Comparison of ENCODE assay signal across 8 mouse cellular contexts in the genomic region with DNA sequence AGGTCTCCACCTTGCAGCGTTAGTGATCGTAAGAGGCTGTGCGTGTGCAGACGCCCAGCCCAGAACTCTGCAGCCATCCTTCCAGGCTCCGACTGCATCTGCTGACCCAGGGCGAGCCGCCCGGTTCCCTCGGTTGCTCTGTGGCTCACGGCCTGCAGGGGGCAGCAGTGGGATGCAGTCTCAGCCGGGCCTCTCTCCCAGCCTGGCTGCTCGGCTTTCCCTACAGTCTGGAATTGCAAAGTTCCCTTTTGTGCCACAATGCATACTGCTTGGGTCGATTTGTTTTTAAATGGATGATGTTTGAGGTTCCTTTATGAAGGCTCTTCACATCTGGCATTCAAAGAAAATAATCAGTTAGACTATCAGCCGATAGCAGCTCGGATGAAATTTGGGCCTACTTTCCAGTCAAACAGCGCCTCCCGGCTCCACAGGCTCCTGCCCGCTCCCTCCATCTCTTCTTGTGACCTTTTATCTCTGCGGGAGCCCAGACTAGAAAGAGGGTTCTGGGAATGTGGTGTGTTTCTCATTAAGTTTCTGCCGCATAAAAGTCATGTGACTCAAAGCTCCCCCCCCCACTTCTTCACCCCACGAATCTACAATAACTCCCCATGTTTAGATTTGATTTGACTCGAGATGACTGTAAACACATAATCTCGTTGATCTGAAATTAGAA. TPM values are rescaled to one million over a fixed set of nuclear protein-coding genes. Genes with fewer than 3 reads are reported as not detected.
DNase-seq lines count a peak whose midpoint lies in the region; ATAC-seq and TF ChIP-seq lines count a peak whose summit lies in the region.

No protein-coding gene starts in this region.

- no peaks in the 10 kb centered on the region for H3K36me3 ChIP-seq in E14TG2a.4 (ENCODE audit: insufficient read depth, low read length)
- H3K36me3 ChIP-seq in forebrain, embryonic 14.5 days (ENCODE audit: control insufficient read depth, insufficient read depth, low read length), result no peaks in the 10 kb centered on the region
- H3K36me3 ChIP-seq in liver, postnatal 0 days (replicated peaks; ENCODE audit: insufficient read depth, low read length), result no peaks in the 10 kb centered on the region
- no peaks in the 10 kb centered on the region for H3K36me3 ChIP-seq in neural tube, embryonic 15.5 days

- 2% methylated on average over 23 of the region's 23 CpGs for WGBS in forebrain, embryonic 14.5 days
- WGBS in large intestine, adult 2 months, result 24% methylated on average over 23 of the region's 23 CpGs
- WGBS in liver, postnatal 0 days (ENCODE audit: insufficient replicate concordance), result 15% methylated on average over 23 of the region's 23 CpGs
- WGBS in neural tube, embryonic 15.5 days, result 4% methylated on average over 23 of the region's 23 CpGs

- H3K27me3 ChIP-seq in E14TG2a.4 (ENCODE audit: insufficient read depth, low read length), result no peaks in the 10 kb centered on the region
- no peaks in the 10 kb centered on the region for H3K27me3 ChIP-seq in forebrain, embryonic 14.5 days (replicated peaks; ENCODE audit: control insufficient read depth, insufficient read depth, low read length)
- H3K27me3 ChIP-seq in liver, postnatal 0 days (ENCODE audit: insufficient read depth, low read length), result no peaks in the 10 kb centered on the region
- H3K27me3 ChIP-seq in neural tube, embryonic 15.5 days (replicated peaks), result no peaks in the 10 kb centered on the region

- intact Hi-C loops in heart, postnatal 14 days (cut with DNase I), result loop anchor here (1.0 to 10.0 kb wide), 10 partner anchors 89 to 637 kb away; no protein-coding TSS in a partner anchor

- ATAC-seq in forebrain, embryonic 14.5 days, result peak; percentile 86
- peak; percentile 28; the same call in 1 of the 2 replicates for ATAC-seq in liver, postnatal 0 days
- ATAC-seq in neural tube, embryonic 15.5 days (ENCODE audit: low FRiP score), result peak; percentile 87; the same call in 1 of the 2 replicates

- H3K9ac ChIP-seq in forebrain, embryonic 14.5 days (ENCODE audit: low read length), result peak overlapping the region; percentile 36; the same call in 1 of the 2 replicates
- H3K9ac ChIP-seq in liver, postnatal 0 days (replicated peaks), result no peak overlapping the region
- no peak overlapping the region for H3K9ac ChIP-seq in neural tube, embryonic 15.5 days (replicated peaks)

- peaks cover 12% of the 10 kb centered on the region for H3K4me1 ChIP-seq in E14TG2a.4 (replicated peaks; ENCODE audit: low read depth, low read length)
- H3K4me1 ChIP-seq in forebrain, embryonic 14.5 days (ENCODE audit: control insufficient read depth, insufficient read depth, low read length), result peaks cover 7% of the 10 kb centered on the region; the same call in 1 of the 2 replicates
- peaks cover 4% of the 10 kb centered on the region; the same call in 1 of the 2 replicates for H3K4me1 ChIP-seq in liver, postnatal 0 days (ENCODE audit: insufficient read depth)
- peaks cover 24% of the 10 kb centered on the region for H3K4me1 ChIP-seq in neural tube, embryonic 15.5 days

- peak overlapping the region; percentile 32; the same call in 1 of the 2 replicates for H3K4me3 ChIP-seq in E14TG2a.4 (replicated peaks; ENCODE audit: low read length)
- H3K4me3 ChIP-seq in forebrain, embryonic 14.5 days (ENCODE audit: low read depth, low read length), result peak overlapping the region; percentile 6; the same call in 1 of the 2 replicates
- peak overlapping the region; percentile 19; the same call in 1 of the 2 replicates for H3K4me3 ChIP-seq in liver, postnatal 0 days (ENCODE audit: low read depth, low read length)
- no peak overlapping the region for H3K4me3 ChIP-seq in neural tube, embryonic 15.5 days (replicated peaks)

- H3K4me2 ChIP-seq in forebrain, embryonic 14.5 days (ENCODE audit: low read length), result peak overlapping the region; percentile 36
- H3K4me2 ChIP-seq in liver, postnatal 0 days (ENCODE audit: low read depth, low read length), result peak overlapping the region; percentile 57
- peak overlapping the region; percentile 46 for H3K4me2 ChIP-seq in neural tube, embryonic 15.5 days

- no peak overlapping the region; the same call in 1 of the 2 replicates for H3K27ac ChIP-seq in forebrain, embryonic 14.5 days (ENCODE audit: low read depth, low read length)
- no peak overlapping the region for H3K27ac ChIP-seq in liver, postnatal 0 days (ENCODE audit: low read depth)
- H3K27ac ChIP-seq in neural tube, embryonic 15.5 days (replicated peaks), result peak overlapping the region; percentile 42; the same call in 1 of the 2 replicates

- peaks cover 16% of the 10 kb centered on the region for H3K9me3 ChIP-seq in E14TG2a.4 (ENCODE audit: low read length)
- peaks cover 3% of the 10 kb centered on the region; the same call in 1 of the 2 replicates for H3K9me3 ChIP-seq in forebrain, embryonic 14.5 days (replicated peaks; ENCODE audit: control insufficient read depth, low read length)
- H3K9me3 ChIP-seq in liver, postnatal 0 days (ENCODE audit: low read length), result peaks cover 7% of the 10 kb centered on the region
- no peaks in the 10 kb centered on the region for H3K9me3 ChIP-seq in neural tube, embryonic 15.5 days (replicated peaks)

- TF ChIP-seq EP300 in liver, postnatal 0 days (IDR thresholded peaks at IDR 0.05; ENCODE audit: low read depth), result no peak

- DNase-seq in cerebellum, adult 11 months, result peak; percentile 88
- DNase-seq in forebrain, embryonic 14.5 days (ENCODE audit: low spot score), result peak; percentile 87
- DNase-seq in heart, postnatal 14 days, result peak; percentile 91 to 96
- DNase-seq in large intestine, adult 2 months (ENCODE audit: low read depth, low spot score), result peak; percentile 50
- peak; percentile 87 for DNase-seq in liver, postnatal 0 days
- DNase-seq in testis, postnatal 10 days (ENCODE audit: low spot score), result peak; percentile 94

- TF ChIP-seq CTCF in E14TG2a.4 (conservative IDR thresholded peaks at IDR 0.05; ENCODE audit: low read length), result peak; percentile 59
- peak; percentile 95 for TF ChIP-seq CTCF in liver, postnatal 0 days (IDR thresholded peaks at IDR 0.05; ENCODE audit: low read depth)

RNA-seq across cellular contexts. Expression of a gene that starts 31.7 kb away (rescaled TPM):
- 510 and 595 TPM in 2 replicates for polyA plus RNA-seq in forebrain, embryonic 14.5 days (2014; fragmentation: Nextera tagmentation; extraction: Ambion mirVana)
- total RNA-seq in heart, postnatal 14 days (2021), result 100 to 1,000 TPM; 270 to 309 TPM
- polyA plus RNA-seq in large intestine, adult 2 months (2012; rRNA removed), result 605 and 662 TPM in 2 replicates
- 422 and 441 TPM in 2 replicates for polyA plus RNA-seq in liver, postnatal 0 days (2015; fragmentation: Nextera tagmentation; extraction: Ambion mirVana)
- polyA plus RNA-seq in neural tube, embryonic 15.5 days (2015; fragmentation: Nextera tagmentation; extraction: Ambion mirVana), result 431 and 489 TPM in 2 replicates

Comparison
In these comparisons a context has a peak if more than half of its experiments do, and no peak if none do; other contexts are left out.
1. ATAC-seq: peak in every context shown above with its lines; median percentile 87 in neural tube, embryonic 15.5 days; 86 in forebrain, embryonic 14.5 days; 28 in liver, postnatal 0 days.